Mouse (Mus musculus): ENCODE data around the gene 1520401A03Rik.

GRCm38 (mm10) chr17:23695801-23696200 is 26.8 kb downstream of the 1520401A03Rik start:
- TF ChIP-seq CTCF (IDR thresholded peaks at IDR 0.05; ENCODE audit: extremely low read depth, insufficient read depth, low read length) (no peak), POLR2A (IDR thresholded peaks at IDR 0.05; ENCODE audit: extremely low read depth, insufficient read depth, low read length) (no peak)

Data from cortical plate, adult 2 months (tissue).